10 mouse cellular contexts compared by ENCODE assay signal in genomic region chr14:45049689-45050418, GRCm38 (mm10).
DNase-seq lines count a peak whose midpoint lies in the region; ATAC-seq lines count a peak whose summit lies in the region.
"Had no signal": no experiment of that assay in that cellular context is flagged by ENCODE, and none has a peak within 500 bp of the region (broad histone marks: within the 10 kb centered on the region; RNA-seq: fewer than 3 reads in every experiment).

No protein-coding gene starts in this region.

- no peaks in the 10 kb centered on the region for H3K36me3 ChIP-seq in heart, embryonic 13.5 days
- H3K36me3 ChIP-seq: midbrain, embryonic 12.5 days had no signal

- no peak overlapping the region for H3K4me3 ChIP-seq in heart, embryonic 13.5 days
- H3K4me3 ChIP-seq: erythroblast, embryonic 14.5 days; midbrain, embryonic 12.5 days had no signal

- peak overlapping the region; percentile 39 for H3K27ac ChIP-seq in heart, embryonic 13.5 days (replicated peaks)
- H3K27ac ChIP-seq: midbrain, embryonic 12.5 days had no signal

- DNase-seq in adipocyte (ENCODE audit: low spot score), result peak; percentile 68
- peak; percentile 19 to 47 for DNase-seq in left cerebral cortex, adult 9 months (ENCODE audit: low spot score in 2 of 2)
- peak; percentile 27 to 53 for DNase-seq in monocyte, adult 2 months (ENCODE audit: low read depth in 1 of 2, low spot score in 2 of 2)
- no peak for DNase-seq in spleen, postnatal 4 days (ENCODE audit: low spot score in 2 of 2)
- no peak for DNase-seq in cerebellum, adult 8-10 months
- DNase-seq in urinary bladder, adult 2 months (ENCODE audit: low spot score), result no peak

- no peaks in the 10 kb centered on the region for H3K9me3 ChIP-seq in heart, embryonic 13.5 days
- H3K9me3 ChIP-seq: midbrain, embryonic 12.5 days had no signal

- H3K4me1 ChIP-seq in heart, embryonic 13.5 days, result peaks cover 10% of the 10 kb centered on the region; the same call in 1 of the 2 replicates
- H3K4me1 ChIP-seq: midbrain, embryonic 12.5 days had no signal

- peak; percentile 86 for ATAC-seq in CD4-positive, CD25-positive, alpha-beta regulatory T cell, adult 4 months
- no peak for ATAC-seq in heart, embryonic 13.5 days (ENCODE audit: extremely low read depth, insufficient number of reproducible peaks, low FRiP score, low TSS enrichment)

- H3K4me2 ChIP-seq in heart, embryonic 13.5 days, result no peak overlapping the region
- H3K4me2 ChIP-seq: midbrain, embryonic 12.5 days had no signal

- no peaks in the 10 kb centered on the region for H3K27me3 ChIP-seq in heart, embryonic 13.5 days (replicated peaks)
- H3K27me3 ChIP-seq: midbrain, embryonic 12.5 days had no signal

- WGBS in heart, embryonic 13.5 days, result 60% methylated on average over 7 of the region's 7 CpGs

- H3K9ac ChIP-seq in heart, embryonic 13.5 days, result no peak overlapping the region
- H3K9ac ChIP-seq: midbrain, embryonic 12.5 days had no signal

Comparison
In these comparisons a context has a peak if more than half of its experiments do, and no peak if none do; other contexts are left out.
1. DNase-seq: peak in adipocyte (single experiment), left cerebral cortex, adult 9 months (2 of 2) and monocyte, adult 2 months (2 of 2); none in spleen, postnatal 4 days (0 of 2), cerebellum, adult 8-10 months (single experiment) and urinary bladder, adult 2 months (single experiment).